Mouse (Mus musculus) forebrain, embryonic 15.5 days (tissue): ENCODE results near the gene Phf11b. TPM values are rescaled to one million over a fixed set of nuclear protein-coding genes. Genes with fewer than 3 reads are reported as not detected.
"Not testable (repeated sequence)": the region's sequence is repeated elsewhere in the genome, so short reads cannot be mapped to it uniquely, and the experiment has no call there.

Experiments
- ATAC-seq: fragments of 200-750 bp; cut with Nextera tagmentation; replicated peaks from 2 replicates; pipeline ENCODE4 v1.8.0; 2017; ENCODE audit warnings: mild to moderate bottlenecking, moderate TSS enrichment, moderate library complexity
- H3K27ac ChIP-seq: fragments of 300-500 bp; sonication (generic); replicated peaks from 2 replicates; pipeline ENCODE4 v1.5.1; 2015; ENCODE audit warnings: mild to moderate bottlenecking, inconsistent platforms
- H3K27me3 ChIP-seq: fragments of 300-500 bp; sonication (generic); 2 replicates; pipeline ENCODE4 v1.6.1; 2015; ENCODE audit warnings: inconsistent platforms
- H3K36me3 ChIP-seq: fragments of 300-500 bp; sonication (generic); 2 replicates; pipeline ENCODE4 v1.6.1; 2015; ENCODE audit warnings: mild to moderate bottlenecking, inconsistent platforms
- H3K4me1 ChIP-seq: fragments of 300-500 bp; sonication (generic); 2 replicates; pipeline ENCODE4 v1.6.1; 2015; ENCODE audit warnings: inconsistent platforms
- H3K4me2 ChIP-seq: fragments of 300-500 bp; sonication (generic); replicated peaks from 2 replicates; pipeline ENCODE4 v1.6.1; 2015; ENCODE audit warnings: mild to moderate bottlenecking, inconsistent platforms
- H3K4me3 ChIP-seq: fragments of 300-500 bp; sonication (generic); 2 replicates; pipeline ENCODE4 v1.5.1; 2015; ENCODE audit warnings: mild to moderate bottlenecking, inconsistent platforms
- H3K9ac ChIP-seq: fragments of 300-500 bp; sonication (generic); replicated peaks from 2 replicates; pipeline ENCODE4 v1.6.1; 2015; ENCODE audit warnings: mild to moderate bottlenecking, inconsistent platforms
- H3K9me3 ChIP-seq: fragments of 300-500 bp; sonication (generic); 2 replicates; pipeline ENCODE4 v1.6.1; 2016; ENCODE audit warnings: inconsistent platforms
- WGBS: fragments of 180-500 bp; shearing (Covaris S2); methylation state at CpG from one replicate; pipeline ENCODE4 v1.1.7; 2015; ENCODE audit warnings: mixed read lengths; 5-methylcytosine and 5-hydroxymethylcytosine counted together
- polyA plus RNA-seq: library from polyadenylated mRNA; unstranded; fragments of >200 nt; fragmentation: Nextera tagmentation; extraction: Ambion mirVana; gene quantifications from 2 replicates; pipeline ENCODE4 v1.2.1, GENCODE M21; 2015

Phf11b gene
- polyA plus RNA-seq = 0.14 and 0.29 TPM in 2 replicates

DNA sequence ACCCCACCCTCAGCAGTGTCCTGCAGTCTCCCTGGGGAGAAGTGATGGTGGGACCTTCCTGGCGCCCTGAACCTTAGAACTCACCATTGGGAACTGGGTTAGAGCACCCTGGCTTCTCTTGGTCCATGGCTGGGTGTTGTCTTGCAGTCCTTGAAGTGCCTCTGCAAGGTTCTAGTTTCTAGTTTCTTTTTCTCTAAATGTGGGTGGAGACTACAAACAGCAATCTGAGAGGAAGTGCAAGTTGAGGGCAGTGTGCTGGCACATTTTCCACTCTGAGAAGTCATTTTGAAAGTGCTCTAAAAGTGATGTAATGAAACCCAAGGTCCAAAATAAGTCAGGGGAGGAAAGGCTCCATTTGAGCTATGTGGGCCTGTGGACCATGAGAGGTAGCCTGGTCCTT is at the start of gene Phf11b:
Phf11b (minus strand) TSS at position 163 of the 400 bp plus-strand sequence.
- not testable (repeated sequence) for H3K27ac ChIP-seq, H3K27me3 ChIP-seq, H3K9ac ChIP-seq, H3K9me3 ChIP-seq, H3K4me3 ChIP-seq, H3K36me3 ChIP-seq, H3K4me2 ChIP-seq, H3K4me1 ChIP-seq, ATAC-seq
- WGBS = 82% methylated on average over 1 of the region's 1 CpGs

DNA sequence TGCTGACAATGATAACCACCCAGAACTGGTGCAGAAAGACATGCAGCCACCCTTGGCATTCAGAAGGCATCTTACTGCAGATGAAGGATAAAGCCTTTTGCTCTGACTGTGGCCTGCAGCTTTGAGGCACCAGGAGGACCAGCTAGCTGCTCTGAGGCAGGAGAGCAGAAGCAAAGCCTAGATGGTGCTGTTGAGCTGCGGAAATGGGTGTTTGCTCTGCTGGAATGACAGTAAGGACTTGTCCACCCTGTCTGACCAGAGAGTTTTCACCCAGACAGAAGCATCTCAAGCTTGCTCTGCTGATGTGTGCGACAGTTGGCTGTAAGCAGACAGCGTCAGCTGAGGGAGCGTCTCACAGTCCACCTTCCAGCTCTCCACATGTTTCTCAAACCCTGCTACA is 49.0 kb upstream of the Phf11b start:
- not testable (repeated sequence) for H3K27me3 ChIP-seq, ATAC-seq, H3K4me2 ChIP-seq, H3K9me3 ChIP-seq, H3K9ac ChIP-seq, H3K27ac ChIP-seq, H3K4me1 ChIP-seq, H3K36me3 ChIP-seq, H3K4me3 ChIP-seq
- 82% methylated on average over 4 of the region's 4 CpGs for WGBS

DNA sequence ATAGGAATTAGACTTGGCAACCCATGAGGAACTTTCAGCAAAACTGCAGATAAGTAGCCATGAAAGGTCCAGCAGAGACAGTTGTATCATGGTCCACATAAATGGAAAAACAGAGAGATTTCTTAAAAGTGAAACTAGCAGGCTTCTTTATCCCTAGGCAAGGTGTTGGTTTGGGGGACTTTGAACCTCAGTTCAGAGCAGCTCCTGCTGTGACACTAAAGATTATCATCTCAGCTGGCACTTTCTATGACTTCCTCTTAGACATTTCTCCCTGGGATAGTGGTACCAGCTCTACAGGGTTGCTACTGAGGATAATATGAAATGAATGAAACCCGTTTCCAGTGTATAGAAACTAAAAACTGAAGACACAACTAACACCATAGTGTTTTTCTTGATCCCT is 48.4 kb upstream of the Phf11b start:
- H3K9ac ChIP-seq = no peak overlapping the region
- H3K4me3 ChIP-seq = no peak overlapping the region
- no peaks in the 10 kb centered on the region for H3K27me3 ChIP-seq
- H3K27ac ChIP-seq = no peak overlapping the region
- H3K9me3 ChIP-seq = no peaks in the 10 kb centered on the region
- ATAC-seq = no peak
- H3K4me1 ChIP-seq = no peaks in the 10 kb centered on the region
- H3K4me2 ChIP-seq = no peak overlapping the region
- no peaks in the 10 kb centered on the region for H3K36me3 ChIP-seq
- WGBS = 75% methylated on average over 1 of the region's 1 CpGs

DNA sequence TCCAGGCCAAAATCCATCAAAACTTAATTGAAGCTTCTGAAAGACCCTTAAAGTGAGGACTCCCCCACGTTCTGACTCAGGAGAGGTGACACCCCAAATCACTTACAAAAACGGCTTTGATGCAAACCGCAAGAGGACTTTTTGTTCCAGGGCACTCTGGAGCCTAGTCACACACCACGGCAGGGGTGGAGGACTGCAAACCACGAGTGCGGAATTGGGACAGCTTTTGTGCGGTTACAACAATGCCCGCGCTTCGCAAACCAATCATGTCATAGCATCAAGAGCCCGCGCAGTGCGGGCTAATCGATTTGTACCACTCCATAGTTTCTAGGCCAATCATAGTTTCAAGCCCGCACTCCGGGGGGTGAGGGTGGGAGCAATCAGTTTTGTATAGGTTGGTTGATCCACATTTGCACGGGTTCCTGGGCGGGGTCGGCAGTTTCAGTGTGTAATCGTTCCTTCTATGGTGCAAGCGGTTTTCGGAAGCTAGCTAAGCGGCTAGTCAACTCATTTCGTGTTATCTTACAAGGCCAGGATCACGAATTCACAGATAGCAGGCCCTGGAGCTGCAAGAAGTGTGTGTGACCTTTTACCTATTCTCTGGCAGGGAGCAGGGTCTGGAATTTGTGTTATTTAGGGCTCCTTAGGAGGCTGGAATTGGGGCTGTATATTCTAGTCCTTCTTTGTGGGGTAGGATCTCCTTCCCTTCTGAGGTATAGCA is 29.4 kb upstream of the Phf11b start:
- no peak for ATAC-seq
- WGBS = 92% methylated on average over 25 of the region's 25 CpGs
- Histone ChIP-seq H3K36me3 (no peaks in the 10 kb centered on the region), H3K4me3 (no peak overlapping the region), H3K9me3 (no peaks in the 10 kb centered on the region), H3K4me1 (no peaks in the 10 kb centered on the region), H3K27ac (no peak overlapping the region), H3K27me3 (no peaks in the 10 kb centered on the region), H3K9ac (no peak overlapping the region), H3K4me2 (no peak overlapping the region)

DNA sequence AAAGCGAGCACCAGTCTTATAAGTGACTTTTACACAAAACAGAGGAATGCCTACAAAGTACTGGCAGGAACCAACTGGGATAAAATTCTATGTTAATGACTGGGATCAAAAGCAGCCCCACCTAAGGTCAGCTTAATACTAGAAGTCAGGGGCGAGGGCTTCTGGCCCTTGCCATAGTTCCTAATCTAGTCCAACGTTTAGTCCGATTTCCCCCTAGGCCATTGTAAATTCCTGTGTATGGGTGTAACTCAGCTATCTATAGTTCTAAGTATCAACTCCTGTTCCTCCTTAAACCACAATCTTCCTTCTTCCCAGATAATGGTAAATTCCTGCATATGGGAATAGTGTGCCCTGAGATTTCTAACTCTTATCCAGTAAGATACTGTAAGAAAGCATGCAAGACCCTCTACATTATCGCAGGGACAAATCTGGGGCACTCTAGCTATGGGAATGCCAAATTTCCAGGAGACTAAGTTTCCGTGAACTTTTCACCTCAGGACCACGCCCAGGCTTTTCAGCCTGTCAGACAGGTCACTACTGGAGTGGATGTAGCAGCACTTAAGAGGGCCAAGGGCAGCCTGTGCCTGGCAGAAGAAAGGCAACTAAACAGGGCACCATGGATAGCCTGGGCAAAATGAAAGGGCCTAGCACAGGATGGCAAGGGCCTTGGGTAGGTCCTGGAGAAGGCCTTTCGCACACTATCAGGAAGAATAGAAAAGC is 25.4 kb upstream of the Phf11b start:
- no peaks in the 10 kb centered on the region for H3K36me3 ChIP-seq
- ATAC-seq = no peak
- H3K4me3 ChIP-seq = no peak overlapping the region
- 88% methylated on average over 8 of the region's 8 CpGs for WGBS
- H3K9ac ChIP-seq = no peak overlapping the region
- no peaks in the 10 kb centered on the region for H3K27me3 ChIP-seq
- H3K27ac ChIP-seq = no peak overlapping the region
- H3K4me1 ChIP-seq = no peaks in the 10 kb centered on the region
- no peak overlapping the region for H3K4me2 ChIP-seq
- no peaks in the 10 kb centered on the region for H3K9me3 ChIP-seq

DNA sequence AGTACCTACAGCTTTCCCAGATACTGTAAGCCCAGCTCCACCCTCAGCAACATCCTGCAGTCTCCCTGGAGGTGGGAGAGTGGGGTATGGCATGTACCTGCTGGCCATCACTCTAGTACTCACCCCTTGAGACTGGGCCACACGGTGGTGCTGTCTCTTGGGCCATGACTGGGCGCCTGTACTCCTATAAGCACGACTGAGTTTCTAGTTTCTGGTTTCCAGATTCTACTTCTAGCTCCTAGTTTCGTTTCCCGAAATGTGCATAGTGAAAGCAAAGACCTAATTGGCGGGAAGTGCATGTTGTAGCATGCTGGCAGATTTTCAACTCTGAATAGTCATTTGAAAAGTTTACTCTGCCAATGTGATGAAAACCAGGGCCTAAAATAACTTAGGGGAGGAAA is 24.1 kb upstream of the Phf11b start, which contains the start of gene Phf11d:
Phf11d (minus strand) TSS at position 227 of the 401 bp plus-strand sequence.
- ATAC-seq = no peak
- 83% methylated on average over 6 of the region's 6 CpGs for WGBS

DNA sequence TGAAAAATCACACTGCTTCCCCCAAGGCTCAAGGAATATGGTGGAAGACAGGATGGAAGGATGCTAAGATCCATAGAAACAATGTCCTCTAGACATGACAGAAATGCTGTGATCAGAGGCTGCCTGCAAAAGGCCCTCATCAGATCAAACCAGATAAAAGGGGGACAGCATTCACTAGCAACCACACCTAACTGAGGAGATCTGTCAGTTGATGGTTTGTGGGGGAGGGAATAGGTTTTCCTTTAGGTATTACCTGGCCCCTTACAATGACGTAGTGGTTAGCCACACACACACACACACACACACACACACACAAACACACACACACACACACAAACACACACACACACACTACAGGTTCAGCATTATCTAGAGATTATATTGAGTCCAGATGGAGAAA is 1.6 kb downstream of the Phf11b start:
- no peak overlapping the region for H3K27ac ChIP-seq
- H3K27me3 ChIP-seq = no peaks in the 10 kb centered on the region

More for the DNA sequence above, 24.1 kb upstream of the Phf11b start, which contains the start of gene Phf11d:
- H3K36me3 ChIP-seq = no peaks in the 10 kb centered on the region
- H3K9me3 ChIP-seq = no peaks in the 10 kb centered on the region
- no peak within 1 kb of the TSS for H3K27ac ChIP-seq
- no peaks in the 10 kb centered on the region for H3K27me3 ChIP-seq
- no peak within 1 kb of the TSS for H3K4me3 ChIP-seq
- no peak within 1 kb of the TSS for H3K4me2 ChIP-seq
- no peak within 1 kb of the TSS for H3K9ac ChIP-seq
- H3K4me1 ChIP-seq = no peaks in the 10 kb centered on the region

DNA sequence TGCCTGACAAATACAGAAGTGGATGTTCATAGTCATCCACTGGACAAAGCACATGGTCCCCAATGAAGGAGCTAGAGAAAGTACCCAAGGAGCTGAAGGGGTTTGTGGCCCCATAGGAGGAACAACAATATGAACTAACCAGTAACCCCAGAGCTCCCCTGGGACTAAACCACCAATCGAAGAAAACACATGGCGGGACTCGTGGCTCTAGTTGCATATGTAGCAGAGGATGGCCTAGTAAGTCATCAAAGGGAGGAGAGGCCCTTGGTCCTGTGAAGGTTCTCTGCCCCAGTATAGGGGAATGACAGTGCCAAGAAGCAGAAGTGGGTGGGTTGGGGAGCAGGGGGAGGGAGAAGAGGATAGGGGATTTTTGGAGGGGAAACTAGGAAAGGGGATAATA is 5.1 kb downstream of the Phf11b start:
- ATAC-seq, H3K4me1 ChIP-seq, H3K9me3 ChIP-seq, H3K9ac ChIP-seq, H3K27me3 ChIP-seq, H3K27ac ChIP-seq, H3K4me3 ChIP-seq, H3K36me3 ChIP-seq, H3K4me2 ChIP-seq: not testable (repeated sequence)
- 89% methylated on average over 3 of the region's 3 CpGs for WGBS

More for the DNA sequence above, 1.6 kb downstream of the Phf11b start:
- Histone ChIP-seq H3K4me3 (no peak overlapping the region), H3K4me2 (no peak overlapping the region), H3K4me1 (no peaks in the 10 kb centered on the region), H3K36me3 (no peaks in the 10 kb centered on the region), H3K9ac (no peak overlapping the region), H3K9me3 (no peaks in the 10 kb centered on the region)
- WGBS = 88% methylated on average over 1 of the region's 1 CpGs
- ATAC-seq = no peak

DNA sequence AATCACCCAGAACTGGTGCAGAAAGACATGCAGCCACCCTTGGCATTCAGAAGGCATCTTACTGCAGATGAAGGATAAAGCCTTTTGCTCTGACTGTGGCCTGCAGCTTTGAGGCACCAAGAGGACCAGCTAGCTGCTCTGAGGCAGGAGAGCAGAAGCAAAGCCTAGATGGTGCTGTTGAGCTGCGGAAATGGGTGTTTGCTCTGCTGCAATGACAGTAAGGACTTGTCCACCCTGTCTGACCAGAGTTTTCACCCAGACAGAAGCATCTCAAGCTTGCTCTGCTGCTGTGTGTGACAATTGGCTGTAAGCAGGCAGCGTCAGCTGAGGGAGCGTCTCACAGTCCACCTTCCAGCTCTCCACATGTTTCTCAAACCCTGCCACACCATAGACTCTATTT is 10.7 kb downstream of the Phf11b start:
- H3K27ac ChIP-seq, H3K27me3 ChIP-seq, H3K9me3 ChIP-seq, H3K4me1 ChIP-seq, H3K4me2 ChIP-seq, H3K4me3 ChIP-seq, H3K36me3 ChIP-seq, ATAC-seq, H3K9ac ChIP-seq: not testable (repeated sequence)
- WGBS = 59% methylated on average over 3 of the region's 3 CpGs

DNA sequence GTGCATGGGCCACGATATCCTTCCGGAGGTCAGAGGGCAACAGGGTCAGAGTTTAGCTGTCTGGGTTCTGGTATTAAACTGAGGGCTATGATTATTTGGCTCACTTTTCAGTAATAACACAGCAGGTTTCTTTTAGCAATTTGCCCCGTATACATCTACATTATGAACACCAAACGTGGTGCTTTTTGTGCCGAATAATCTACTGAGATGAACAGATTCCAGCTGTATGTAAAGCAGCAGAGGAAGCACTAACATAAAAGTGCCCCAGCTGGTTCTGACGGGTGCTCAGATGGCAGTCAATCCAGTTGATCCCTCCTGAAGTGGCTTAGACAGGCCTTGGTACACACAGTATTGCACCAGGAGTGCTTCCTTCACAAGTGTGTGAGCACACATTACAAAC is 21.2 kb downstream of the Phf11b start:
- H3K4me1 ChIP-seq, H3K27ac ChIP-seq, H3K9ac ChIP-seq, H3K4me3 ChIP-seq, H3K27me3 ChIP-seq, H3K4me2 ChIP-seq, ATAC-seq, H3K9me3 ChIP-seq, H3K36me3 ChIP-seq: not testable (repeated sequence)
- 71% methylated on average over 6 of the region's 6 CpGs for WGBS

DNA sequence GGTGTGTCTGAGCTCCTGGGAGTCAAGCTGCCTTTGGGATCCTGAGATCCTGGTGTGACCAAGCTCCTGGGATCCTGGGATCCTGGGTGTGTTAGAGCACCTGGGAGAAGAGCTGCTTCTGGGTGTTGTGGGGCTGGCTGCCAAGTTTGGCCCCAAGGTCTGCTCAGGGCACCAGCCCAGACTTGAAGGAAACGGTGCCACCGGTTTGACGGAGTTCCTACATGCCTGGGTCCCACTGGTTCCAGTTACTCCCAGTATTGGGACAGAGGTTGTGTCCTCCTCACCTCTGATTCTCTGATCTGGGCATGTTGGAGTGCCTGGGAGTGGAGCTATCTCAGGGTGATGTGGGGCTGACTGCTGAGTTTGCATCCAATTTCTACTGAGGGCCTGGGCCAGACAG is 22.1 kb downstream of the Phf11b start:
- not testable (repeated sequence) for H3K27me3 ChIP-seq, H3K4me3 ChIP-seq, H3K4me1 ChIP-seq, H3K9ac ChIP-seq, H3K9me3 ChIP-seq, H3K36me3 ChIP-seq, H3K27ac ChIP-seq, ATAC-seq, H3K4me2 ChIP-seq
- 93% methylated on average over 3 of the region's 3 CpGs for WGBS

DNA sequence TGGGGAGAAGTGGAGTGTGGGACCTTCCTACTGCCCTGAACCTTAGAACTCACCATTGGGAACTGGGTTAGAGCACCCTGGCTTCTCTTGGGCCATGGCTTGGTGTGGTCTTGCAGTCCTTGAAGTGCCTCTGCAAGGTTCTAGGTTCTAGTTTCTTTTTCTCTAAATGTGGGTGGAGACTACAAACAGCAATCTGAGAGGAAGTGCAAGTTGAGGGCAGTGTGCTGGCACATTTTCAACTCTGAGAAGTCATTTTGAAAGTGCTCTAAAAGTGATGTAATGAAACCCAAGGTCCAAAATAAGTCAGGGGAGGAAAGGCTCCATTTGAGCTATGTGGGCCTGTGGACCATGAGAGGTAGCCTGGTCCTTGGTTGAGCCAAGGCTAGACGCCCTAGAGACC is 43.8 kb downstream of the Phf11b start, which contains the start of gene Phf11a:
Phf11a (minus strand) TSS at position 132 of the 400 bp plus-strand sequence.
- not testable (repeated sequence) for H3K4me3 ChIP-seq, H3K4me2 ChIP-seq, H3K27ac ChIP-seq, ATAC-seq, H3K36me3 ChIP-seq, H3K4me1 ChIP-seq, H3K27me3 ChIP-seq, H3K9me3 ChIP-seq, H3K9ac ChIP-seq
- 63% methylated on average over 1 of the region's 1 CpGs for WGBS
